Mouse (Mus musculus) cerebellum, adult 2 months (tissue): ENCODE results near the gene Zmym2. TPM values are rescaled to one million over a fixed set of nuclear protein-coding genes. Genes with fewer than 3 reads are reported as not detected.
"Not testable (repeated sequence)": the region's sequence is repeated elsewhere in the genome, so short reads cannot be mapped to it uniquely, and the experiment has no call there.

Experiments
- DNase-seq, 2 experiments: peaks; one replicate each; pipeline ENCODE4 v3.0.0; 2021
- H3K27ac ChIP-seq: fragments of 200-500 bp; 2 replicates; pipeline ENCODE4 v1.5.1; 2012; ENCODE audit warnings: low read length, control low read depth, inconsistent platforms; ENCODE audit not compliant: insufficient read depth
- H3K27me3 ChIP-seq: fragments of 200-500 bp; 2 replicates; pipeline ENCODE4 v1.6.1; 2012; ENCODE audit warnings: inconsistent platforms, mild to moderate bottlenecking, low read length, moderate library complexity; ENCODE audit not compliant: control insufficient read depth, insufficient read depth
- H3K4me1 ChIP-seq: fragments of 200-500 bp; 2 replicates; pipeline ENCODE4 v1.6.1; 2011; ENCODE audit warnings: low read length; ENCODE audit not compliant: control insufficient read depth, insufficient read depth
- H3K4me3 ChIP-seq: fragments of 200-500 bp; replicated peaks from 2 replicates; pipeline ENCODE3; 2011; ENCODE audit warnings: mild to moderate bottlenecking, low read depth, low read length, control low read depth; ENCODE audit not compliant: insufficient read depth
- CTCF ChIP-seq: fragments of 200-500 bp; IDR thresholded peaks from 2 replicates; pipeline ENCODE4 v1.5.1; 2011; ENCODE audit warnings: low read depth, mild to moderate bottlenecking, control low read depth, low read length, moderate library complexity, borderline replicate concordance; ENCODE audit not compliant: insufficient read depth
- POLR2A ChIP-seq: fragments of 200-500 bp; IDR thresholded peaks from 2 replicates; pipeline ENCODE4 v1.6.1; 2011; ENCODE audit warnings: low read length, control low read depth, borderline replicate concordance; ENCODE audit not compliant: insufficient read depth
- WGBS: fragments of 180-500 bp; shearing (Covaris S2); methylation state at CpG from one replicate; pipeline ENCODE4 v1.1.7; 2018; 5-methylcytosine and 5-hydroxymethylcytosine counted together
- polyA plus RNA-seq: library from polyadenylated mRNA; depleted of rRNA; stranded (reverse); fragments of >200 nt; gene quantifications from 2 replicates; pipeline ENCODE4 v1.2.3, GENCODE M21; 2012

The Zmym2 gene
- polyA plus RNA-seq, 1 experiment = 44.3 TPM

- Histone ChIP-seq H3K27me3 (no peaks in the 10 kb centered on the region), H3K27ac (no peak overlapping the region), H3K4me3 (no peak overlapping the region), H3K4me1 (no peaks in the 10 kb centered on the region)
- DNase-seq = no peak
- no peak for TF ChIP-seq CTCF
- no peak for TF ChIP-seq POLR2A
- WGBS = 73% methylated on average over 5 of the region's 5 CpGs
Measured at GRCm38 (mm10) chr14:56873525-56873924, 12.9 kb upstream of the Zmym2 start.

DNA sequence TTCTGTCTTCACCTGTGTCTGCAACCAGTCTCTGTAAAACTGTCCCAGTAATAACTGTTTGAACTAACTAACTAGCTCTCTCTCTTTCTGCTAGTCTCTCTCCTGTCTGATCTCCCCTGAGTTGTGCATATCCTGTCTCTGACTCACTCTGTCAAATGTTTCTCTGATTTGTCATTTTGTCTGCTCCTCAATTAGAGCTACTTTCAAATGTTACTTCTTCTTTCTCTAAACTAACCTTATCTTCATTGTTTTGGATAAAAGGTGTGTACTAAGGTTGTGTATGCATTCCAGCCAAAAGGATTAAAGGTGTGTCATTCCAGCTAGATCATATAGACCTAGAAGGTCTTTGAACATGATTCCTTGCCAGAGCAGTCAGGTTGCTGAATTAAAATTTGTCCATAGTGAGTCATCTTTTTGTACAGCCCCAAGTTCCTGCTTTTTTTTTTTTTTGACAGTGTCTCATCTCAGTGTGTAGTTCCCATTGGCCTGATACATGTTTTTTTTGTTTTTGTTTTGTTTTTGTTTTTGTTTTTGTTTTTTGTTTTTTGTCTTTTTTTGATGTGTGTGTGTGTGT is 10.8 kb upstream of the Zmym2 start:
- Histone ChIP-seq H3K27ac (no peak overlapping the region), H3K4me1 (no peaks in the 10 kb centered on the region), H3K4me3 (no peak overlapping the region), H3K27me3 (no peaks in the 10 kb centered on the region)
- DNase-seq = no peak
- no peak for TF ChIP-seq POLR2A
- no peak for TF ChIP-seq CTCF

GRCm38 (mm10) chr14:56881271-56881670 is 5.2 kb upstream of the Zmym2 start:
- WGBS = 72% methylated on average over 3 of the region's 3 CpGs
- Histone ChIP-seq H3K27me3 (no peaks in the 10 kb centered on the region), H3K4me1 (no peaks in the 10 kb centered on the region), H3K27ac (no peak overlapping the region), H3K4me3 (no peak overlapping the region)
- no peak for TF ChIP-seq POLR2A
- no peak for TF ChIP-seq CTCF
- DNase-seq = no peak

DNA sequence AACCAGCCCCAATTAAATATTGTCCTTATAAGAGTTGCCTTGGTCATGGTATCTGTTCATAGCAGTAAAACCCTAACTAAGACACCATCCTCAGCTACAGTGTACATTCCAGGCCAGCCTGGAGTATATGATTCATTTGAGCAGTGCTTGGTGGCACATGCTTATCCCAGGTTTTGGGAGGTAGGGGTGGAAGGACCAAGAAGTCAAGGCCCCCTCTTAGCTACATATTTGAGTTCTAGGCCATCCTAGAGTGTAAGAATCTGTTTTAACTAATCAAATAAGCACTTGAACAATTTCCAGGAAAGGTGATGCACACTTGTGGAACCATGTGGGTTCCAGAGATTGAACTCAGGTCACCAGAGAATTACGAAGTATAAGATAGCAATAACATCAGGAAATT is 3.0 kb upstream of the Zmym2 start:
- WGBS = 96% methylated on average over 1 of the region's 1 CpGs
- no peak overlapping the region for H3K4me3 ChIP-seq
- no peak for DNase-seq

GRCm38 (mm10) chr14:56885308-56885771 is 1.1 kb upstream of the Zmym2 start:
- 2% methylated on average over 36 of the region's 36 CpGs for WGBS

More for the DNA sequence above, 3.0 kb upstream of the Zmym2 start:
- H3K4me1 ChIP-seq = no peaks in the 10 kb centered on the region
- H3K27me3 ChIP-seq = no peaks in the 10 kb centered on the region
- no peak for TF ChIP-seq CTCF
- no peak for TF ChIP-seq POLR2A
- H3K27ac ChIP-seq = no peak overlapping the region

DNA sequence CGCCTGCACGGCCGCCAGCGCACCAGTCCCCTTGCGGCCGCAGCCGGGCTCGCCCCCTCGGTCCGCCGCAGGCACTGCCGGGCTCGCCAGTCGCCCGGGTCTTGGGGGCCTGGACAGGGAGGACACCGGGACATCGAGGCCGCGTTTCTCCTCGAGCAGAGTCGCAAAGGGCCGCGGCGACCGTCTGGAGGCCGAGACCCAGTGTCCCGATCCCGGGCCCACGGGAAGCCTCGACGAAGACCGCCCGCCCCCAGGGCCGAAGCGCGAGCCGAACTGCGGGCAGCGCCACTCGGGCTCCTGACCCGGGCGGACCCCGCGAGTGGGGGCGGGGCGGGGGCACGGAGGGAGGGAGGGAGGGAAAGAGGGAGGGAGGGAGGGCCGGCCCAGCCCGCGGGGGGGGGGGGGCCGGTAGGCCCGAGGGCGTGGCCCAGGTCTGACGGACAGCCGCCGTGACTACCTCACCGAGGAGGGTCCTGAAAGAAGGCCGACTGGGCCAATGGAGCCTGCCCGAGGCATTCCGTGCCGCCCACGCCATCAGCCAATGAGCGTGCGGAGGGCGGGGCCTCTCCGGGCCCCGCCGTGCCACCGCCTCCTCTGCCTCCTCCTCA is 363 bp upstream of the Zmym2 start:
- H3K4me1 ChIP-seq, H3K27me3 ChIP-seq: not testable (repeated sequence)
- WGBS = under 1% methylated on average over 37 of the region's 69 CpGs
- peak; percentile 84 to 85 for DNase-seq
- peak overlapping the region; percentile 64 for H3K4me3 ChIP-seq
- peak overlapping the region; percentile 97 for H3K27ac ChIP-seq

More at GRCm38 (mm10) chr14:56885308-56885771, 1.1 kb upstream of the Zmym2 start:
- TF ChIP-seq CTCF (peak; percentile 49; the same call in 1 of the 2 replicates), POLR2A (no peak)
- DNase-seq = peak; percentile 78 to 79
- H3K27me3 ChIP-seq = no peaks in the 10 kb centered on the region
- H3K4me3 ChIP-seq = peak overlapping the region; percentile 58
- no peak overlapping the region for H3K27ac ChIP-seq
- H3K4me1 ChIP-seq = no peaks in the 10 kb centered on the region; the same call in 1 of the 2 replicates

DNA sequence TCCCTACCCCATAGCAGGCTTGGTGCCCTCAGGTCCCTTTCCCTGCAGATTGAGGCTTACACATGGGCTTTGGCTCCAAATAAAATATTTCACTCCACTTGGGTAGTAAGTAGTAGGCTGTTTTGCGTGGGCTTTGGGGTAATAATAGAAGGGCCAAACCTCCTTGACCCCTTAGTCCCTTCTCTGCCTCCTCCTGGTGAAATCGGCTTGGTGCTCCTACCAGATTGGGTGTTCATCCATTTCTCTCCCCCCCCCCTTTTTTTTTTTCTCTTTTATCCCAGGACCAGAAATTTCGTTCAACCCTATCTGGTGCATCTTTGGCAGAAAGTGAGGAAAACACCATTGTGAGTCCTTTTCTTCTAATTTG is 1.0 kb downstream of the Zmym2 start:
- WGBS = 2% methylated on average over 3 of the region's 3 CpGs
- TF ChIP-seq CTCF = no peak
- no peak for TF ChIP-seq POLR2A
- H3K4me1 ChIP-seq = no peaks in the 10 kb centered on the region; the same call in 1 of the 2 replicates
- H3K27ac ChIP-seq = peak overlapping the region; percentile 87; the same call in 1 of the 2 replicates
- no peaks in the 10 kb centered on the region for H3K27me3 ChIP-seq
- no peak for DNase-seq
- peak overlapping the region; percentile 94 for H3K4me3 ChIP-seq

DNA sequence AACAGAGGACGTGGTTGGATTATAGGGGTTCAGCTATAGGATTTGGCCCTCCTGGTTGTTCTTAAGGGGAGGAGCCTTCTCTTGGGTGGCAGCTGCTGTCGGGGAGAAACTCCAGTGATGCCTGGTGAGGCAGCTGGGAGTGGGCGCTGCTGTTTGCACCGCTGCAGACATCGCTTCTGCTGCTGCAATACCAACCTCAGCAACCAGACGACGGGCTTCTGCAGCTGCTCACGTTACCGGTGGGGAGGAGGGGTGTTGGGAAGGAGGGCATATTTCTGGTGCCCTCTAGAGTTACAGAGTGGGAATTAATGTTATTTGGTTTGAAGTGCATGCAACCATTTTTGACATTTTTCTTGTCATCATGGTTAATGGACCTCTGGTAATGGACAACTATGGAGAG is 1.4 kb downstream of the Zmym2 start:
- 3% methylated on average over 9 of the region's 9 CpGs for WGBS
- DNase-seq = peak; percentile 50 to 66

More for the DNA sequence above, 1.4 kb downstream of the Zmym2 start:
- no peaks in the 10 kb centered on the region for H3K27me3 ChIP-seq
- H3K27ac ChIP-seq = no peak overlapping the region
- H3K4me3 ChIP-seq = peak overlapping the region; percentile 94
- TF ChIP-seq POLR2A = no peak
- TF ChIP-seq CTCF = peak; percentile 57; the same call in 1 of the 2 replicates
- H3K4me1 ChIP-seq = no peaks in the 10 kb centered on the region; the same call in 1 of the 2 replicates
